Mouse (Mus musculus): ENCODE measurements around the gene Iqcj.
A peak's percentile ranks its signal among the peaks of the same experiment; 100 is the strongest.

Iqcj gene

DNA sequence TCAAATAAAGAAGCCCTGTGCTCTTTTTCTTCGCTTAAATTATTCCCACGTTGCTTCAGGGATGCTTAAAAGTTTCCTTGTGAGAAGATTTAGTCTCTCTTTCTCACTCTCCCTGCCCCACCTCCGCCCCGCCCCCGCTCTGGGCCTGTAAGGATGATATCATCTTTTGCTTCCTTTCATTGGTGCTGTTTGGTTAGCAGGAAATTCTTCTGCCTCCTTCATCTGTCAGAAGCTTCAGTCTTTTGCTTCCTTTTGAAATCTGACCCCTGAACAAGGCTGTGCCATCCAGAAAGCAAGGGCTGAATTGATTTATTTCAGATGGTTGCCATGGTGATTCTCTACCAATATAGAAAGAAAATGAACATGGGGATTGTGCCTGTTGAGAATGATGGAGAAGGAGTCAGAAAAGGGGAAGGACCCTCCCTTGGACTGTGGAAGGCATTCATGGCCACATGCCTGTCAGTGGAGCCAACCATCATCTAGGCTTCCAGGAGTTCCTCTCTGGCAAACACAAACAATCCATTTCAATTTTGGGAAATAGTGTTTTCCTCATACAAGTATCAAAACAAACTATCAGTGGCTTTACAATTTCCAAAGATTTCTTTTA, 62.5 kb downstream of the Iqcj start:
- DNase-seq (ENCODE audit: low read depth, low spot score): peak; percentile 62

DNA sequence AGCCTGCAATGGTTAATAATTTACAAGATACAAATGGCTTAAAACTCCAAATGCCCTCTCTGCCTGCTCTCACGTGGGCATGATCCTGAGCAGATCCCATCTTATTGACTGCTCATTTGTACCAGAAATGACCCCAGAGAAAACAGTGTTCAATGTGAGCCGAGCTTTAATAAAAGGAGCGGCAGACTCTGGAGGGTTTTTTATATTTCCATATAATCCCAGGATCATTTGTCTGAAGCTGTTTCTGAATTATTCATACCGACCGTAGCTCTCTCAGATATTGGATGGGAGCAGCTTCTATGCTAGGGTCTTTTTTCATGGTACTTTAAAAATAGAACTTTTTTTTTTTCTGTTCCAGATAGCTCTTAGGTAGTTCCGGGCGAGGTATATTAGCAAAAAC, 67.7 kb downstream of the Iqcj start:
- DNase-seq (ENCODE audit: low read depth, low spot score): no peak

DNA sequence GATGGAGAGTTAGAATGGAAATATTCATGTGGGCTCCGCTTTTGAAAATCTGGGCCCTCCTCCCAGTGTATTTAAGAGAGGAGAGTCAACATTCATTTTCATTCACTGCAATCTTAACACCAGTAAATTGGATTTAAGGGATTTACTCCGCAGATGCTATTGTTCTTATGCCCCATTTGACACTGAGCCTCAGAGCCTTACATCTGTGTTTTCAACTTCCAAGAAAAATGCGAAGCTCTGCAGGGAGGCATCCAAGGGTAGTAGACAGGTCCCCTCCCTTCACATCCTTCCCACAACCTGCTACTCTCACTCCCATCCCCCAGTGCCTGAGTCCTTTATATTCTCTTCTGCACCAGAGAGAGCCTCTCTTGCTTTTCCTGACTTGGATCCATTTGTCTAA, 68.1 kb downstream of the Iqcj start:
- no peak for DNase-seq (ENCODE audit: low read depth, low spot score)

DNA sequence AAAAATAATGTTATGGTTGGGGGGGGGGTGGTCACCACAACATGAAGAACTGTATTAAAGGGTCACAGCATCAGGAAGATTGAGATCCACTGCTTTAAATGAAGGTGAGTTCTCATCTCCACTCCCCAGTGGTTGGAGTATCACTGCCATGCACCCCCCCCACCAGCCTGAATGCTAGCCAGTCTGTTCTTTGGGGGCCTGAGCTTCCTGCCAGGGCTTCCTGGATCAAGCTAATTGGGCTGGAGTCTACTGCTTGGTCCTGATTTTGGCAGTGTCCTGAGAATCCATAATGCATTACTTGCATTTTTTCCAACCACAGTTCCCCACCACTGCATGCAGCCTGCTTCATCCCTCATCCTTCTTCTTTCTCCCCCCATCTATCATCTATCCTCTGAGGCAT, 68.7 kb downstream of the Iqcj start:
- DNase-seq (ENCODE audit: low read depth, low spot score): no peak

DNA sequence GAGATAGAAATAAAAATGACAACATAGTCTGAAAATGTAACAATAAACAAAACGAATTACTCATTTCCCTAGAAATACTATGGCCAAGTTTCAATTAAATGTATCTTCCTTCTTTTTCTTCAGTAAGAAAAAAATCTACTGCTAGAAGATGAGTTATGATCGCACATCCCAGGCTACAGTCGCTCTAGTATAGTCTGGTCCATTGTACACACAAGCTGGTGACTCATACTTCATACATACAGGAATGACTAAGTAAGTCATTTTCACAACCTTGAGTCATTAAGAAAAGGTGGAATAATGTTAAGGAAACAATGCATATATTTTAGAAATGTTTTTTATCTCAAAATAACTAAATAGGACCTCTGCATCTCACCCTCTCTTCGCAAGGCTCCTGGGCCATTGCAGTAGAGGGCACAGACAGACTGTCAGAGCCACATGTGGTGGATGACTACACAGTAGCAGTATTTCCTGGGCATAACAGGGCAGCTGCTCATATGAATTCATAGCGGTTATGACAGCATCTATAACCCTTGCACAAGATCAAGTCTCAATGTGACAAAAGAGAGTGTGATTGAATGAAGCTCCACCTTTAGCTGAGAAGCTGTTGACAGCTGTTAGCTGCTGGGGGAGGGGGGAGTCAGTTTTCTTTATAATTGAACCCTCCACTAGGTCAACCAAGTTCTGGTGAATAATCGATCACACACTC, 70.1 kb downstream of the Iqcj start:
- DNase-seq (ENCODE audit: low read depth, low spot score): no peak

DNA sequence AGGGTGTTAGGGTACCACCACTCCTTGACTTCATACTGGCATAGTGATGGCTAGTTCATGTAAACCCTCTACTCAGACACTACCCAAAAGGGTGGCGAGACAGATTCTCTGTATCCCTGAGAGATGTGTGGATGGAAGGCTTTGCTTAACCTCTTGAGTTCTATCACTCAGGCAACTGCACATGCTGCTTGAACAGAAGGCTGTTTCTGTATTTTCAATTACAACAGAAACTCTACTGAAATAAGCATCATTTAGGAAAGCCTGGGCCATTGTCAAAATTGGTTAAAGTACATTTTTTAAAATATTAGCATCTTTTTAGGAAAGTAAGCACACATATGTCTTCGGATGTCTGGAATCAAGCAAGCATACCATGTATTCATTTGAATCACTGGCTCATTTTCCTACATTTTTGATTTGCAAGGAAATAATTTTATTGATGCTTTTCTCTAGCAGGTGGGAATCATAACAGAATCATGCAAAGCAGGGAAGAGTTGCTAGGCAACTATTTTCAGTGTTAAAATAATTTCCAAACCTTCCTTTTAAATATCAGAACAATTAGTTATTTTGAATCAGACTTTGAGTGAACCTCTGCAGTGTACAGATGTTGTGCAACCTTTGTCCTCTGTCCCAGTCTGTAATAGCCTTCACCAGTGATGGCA, 82.4 kb downstream of the Iqcj start:
- no peak for DNase-seq (ENCODE audit: low read depth, low spot score)

GRCm38 (mm10) chr3:67980006-67980405, 88.0 kb downstream of the Iqcj start:
- DNase-seq (ENCODE audit: low read depth, low spot score): no peak

GRCm38 (mm10) chr3:67983329-67983728, 91.3 kb downstream of the Iqcj start:
- DNase-seq (ENCODE audit: low read depth, low spot score): peak; percentile 1

DNA sequence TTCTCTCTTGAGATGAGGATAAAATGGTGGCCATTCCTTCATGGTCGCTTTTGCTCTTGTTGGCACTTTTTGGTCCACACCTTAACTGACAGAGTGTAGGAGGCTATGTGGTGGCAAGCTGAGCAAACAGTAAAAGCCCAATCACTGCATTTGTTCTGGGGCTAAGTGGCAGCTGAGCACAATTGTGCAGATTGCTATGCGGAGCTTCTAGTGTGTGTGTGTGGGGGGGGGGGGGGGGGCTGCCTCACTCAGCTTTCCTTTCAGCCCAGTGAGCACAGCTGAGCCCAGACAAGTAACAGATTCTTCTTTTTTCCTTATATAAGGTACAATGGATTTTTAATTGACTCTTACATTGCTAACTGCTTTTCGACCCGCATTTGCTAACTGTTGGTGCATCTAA, 110.4 kb downstream of the Iqcj start:
- DNase-seq (ENCODE audit: low read depth, low spot score): no peak

- no peak for DNase-seq (ENCODE audit: low read depth, low spot score)
These were observed 120.3 kb downstream of the Iqcj start for GRCm38 (mm10) chr3:68012342-68012741.

DNA sequence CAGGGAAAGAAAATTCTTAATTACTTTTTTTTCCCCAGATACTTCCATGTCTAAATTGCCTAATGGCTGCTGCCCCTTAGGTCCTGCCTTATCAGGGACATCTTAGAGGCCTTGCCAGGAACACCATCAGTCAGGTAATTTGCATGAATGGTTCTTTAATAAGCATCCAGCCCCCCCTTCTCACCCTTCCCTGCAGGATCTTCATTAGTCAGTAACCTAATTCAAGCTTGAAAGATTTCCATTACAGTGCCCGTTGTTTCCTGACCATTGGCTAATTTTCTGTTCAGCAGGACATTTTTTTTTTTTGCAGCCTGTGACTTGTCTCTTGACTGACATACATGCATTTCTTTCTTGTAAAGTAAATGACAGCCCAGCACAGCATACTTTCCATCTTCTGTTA, 123.8 kb downstream of the Iqcj start:
- DNase-seq (ENCODE audit: low read depth, low spot score): no peak

DNA sequence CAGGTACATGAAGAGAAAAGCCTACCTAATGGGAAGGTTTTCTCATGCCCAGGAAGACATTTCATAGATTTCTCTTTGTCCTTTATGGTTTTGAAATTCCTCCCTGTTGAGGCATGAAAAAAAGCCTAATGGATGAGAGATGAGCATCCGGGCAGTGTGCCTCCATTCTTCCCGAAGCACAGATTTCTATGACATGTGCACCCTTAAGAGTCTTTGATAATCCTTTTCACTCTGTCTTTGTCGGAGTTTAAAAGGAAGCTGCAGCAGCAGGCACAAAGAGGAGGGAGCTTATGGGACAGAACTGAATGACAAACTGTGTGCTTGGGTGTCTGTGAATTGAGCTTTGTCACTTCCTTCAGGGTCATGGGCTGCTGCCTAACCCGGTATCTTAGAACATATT, 127.4 kb downstream of the Iqcj start:
- DNase-seq (ENCODE audit: low read depth, low spot score): no peak

DNA sequence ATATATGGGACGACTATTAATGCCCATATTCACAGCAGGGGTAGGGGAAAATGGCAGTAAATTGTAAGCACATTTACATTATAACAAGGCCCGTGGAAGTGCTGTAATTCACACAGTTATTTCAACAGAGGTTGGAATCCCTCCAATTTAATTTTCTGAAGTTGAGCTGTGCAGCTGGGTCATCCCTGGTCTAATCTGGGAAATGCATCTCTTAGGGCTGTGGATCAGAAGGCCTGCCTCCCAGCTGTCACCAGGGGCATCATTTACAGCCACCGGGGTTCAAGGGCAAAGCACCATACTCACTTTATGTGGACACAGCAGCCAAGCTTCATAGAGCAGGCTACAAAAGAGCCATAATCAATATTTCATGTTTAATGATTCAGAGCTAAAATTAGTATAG, 144.1 kb downstream of the Iqcj start:
- no peak for DNase-seq (ENCODE audit: low read depth, low spot score)

DNA sequence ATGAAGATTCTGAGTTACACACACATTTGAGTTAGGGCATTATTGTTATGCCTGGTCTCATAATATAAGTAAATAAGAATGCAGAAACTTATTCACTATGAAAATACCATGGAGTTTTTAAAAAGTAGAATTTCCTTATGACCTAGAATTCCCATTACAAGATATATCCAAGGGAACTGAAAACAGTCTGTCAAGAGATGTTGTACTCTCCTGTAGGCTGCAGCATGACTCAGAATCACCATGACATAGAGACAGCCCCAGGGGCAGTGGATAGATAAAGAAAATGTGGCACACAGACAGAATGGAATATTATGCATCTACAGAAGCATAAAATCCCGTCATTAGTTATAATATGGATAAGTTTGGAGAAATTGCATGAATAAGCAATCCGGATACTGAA, 150.9 kb downstream of the Iqcj start:
- DNase-seq (ENCODE audit: low read depth, low spot score): no peak

- DNase-seq (ENCODE audit: low read depth, low spot score): peak; percentile 65
These were observed 153.7 kb downstream of the Iqcj start for GRCm38 (mm10) chr3:68045475-68046416.

GRCm38 (mm10) chr3:68053538-68053937, 161.5 kb downstream of the Iqcj start:
- DNase-seq (ENCODE audit: low read depth, low spot score): peak; percentile 40

- no peak for DNase-seq (ENCODE audit: low read depth, low spot score)
These were observed 163.1 kb downstream of the Iqcj start for GRCm38 (mm10) chr3:68055071-68055470.

GRCm38 (mm10) chr3:68056373-68057275, 164.6 kb downstream of the Iqcj start:
- peak; percentile 69 for DNase-seq (ENCODE audit: low read depth, low spot score)

- DNase-seq (ENCODE audit: low read depth, low spot score): peak; percentile 33
These were observed 167.3 kb downstream of the Iqcj start for GRCm38 (mm10) chr3:68059162-68059800.

DNA sequence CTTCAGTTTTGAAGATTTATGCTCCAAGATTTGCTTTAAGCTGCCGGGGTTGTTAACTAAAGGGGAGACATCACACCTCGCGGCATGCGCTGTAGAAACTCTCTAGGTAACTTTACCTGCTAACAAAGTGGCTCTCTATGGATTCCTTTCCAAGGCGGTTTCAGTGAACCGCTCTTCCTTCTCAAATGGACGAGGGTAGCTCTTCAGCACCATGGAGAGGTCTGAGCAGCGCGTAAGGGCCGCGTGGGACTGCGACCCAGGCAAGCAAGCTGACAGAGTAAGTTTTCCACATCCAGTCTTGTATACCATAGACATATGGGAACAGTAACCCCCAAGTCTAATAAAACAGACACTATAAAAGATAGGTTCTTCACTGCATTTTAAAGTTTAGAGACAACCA, 172.7 kb downstream of the Iqcj start, which contains the start of gene Schip1:
TSS of gene Schip1 (plus strand) at position 72 of the 400 bp plus-strand sequence.
- peak; percentile 82 for DNase-seq (ENCODE audit: low read depth, low spot score)
